Mouse (Mus musculus): ENCODE measurements around the gene Epb41l2. TPM values are rescaled to one million over a fixed set of nuclear protein-coding genes. Genes with fewer than 3 reads are reported as not detected.

Epb41l2 gene
- polyA plus RNA-seq, 1 experiment, result 37.9 TPM

DNA sequence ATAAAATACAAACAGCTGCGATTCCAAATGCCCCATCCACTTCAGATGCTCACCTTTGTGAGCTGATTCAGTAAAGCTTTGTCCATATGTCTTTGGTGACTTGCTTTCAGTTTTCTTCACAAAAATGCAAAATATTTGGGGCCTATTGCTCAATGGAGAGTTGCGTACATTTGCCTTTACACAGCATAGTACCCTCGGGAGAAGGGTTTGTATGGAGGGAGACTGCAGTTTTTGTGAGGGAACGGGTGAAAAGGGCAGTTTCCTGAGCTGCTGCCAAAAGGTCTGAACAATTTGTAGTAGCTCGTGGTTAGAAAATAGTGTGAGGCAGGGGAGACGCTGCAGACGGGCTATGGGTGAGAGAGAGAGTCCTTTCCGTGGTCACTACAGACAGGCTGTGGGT is 40.5 kb downstream of the Epb41l2 start:
- peaks cover 100% of the 10 kb centered on the region for H3K79me2 ChIP-seq (ENCODE audit: control insufficient read depth, insufficient read depth)
- TF ChIP-seq CEBPB (IDR thresholded peaks at IDR 0.05; ENCODE audit: low read depth) (peak; percentile 89), MYOD1 (IDR thresholded peaks at IDR 0.05; ENCODE audit: control insufficient read depth, insufficient read length, low read depth) (no peak), USF1 (IDR thresholded peaks at IDR 0.05; ENCODE audit: low read depth) (no peak)
- H3K36me3 ChIP-seq (ENCODE audit: control insufficient read depth, insufficient read depth), result peaks cover 7% of the 10 kb centered on the region
- peaks cover 80% of the 10 kb centered on the region for H3K79me3 ChIP-seq (ENCODE audit: low read depth)
- no peaks in the 10 kb centered on the region for H3K27me3 ChIP-seq (ENCODE audit: control insufficient read depth, insufficient read depth, insufficient read length)
- H3ac ChIP-seq (ENCODE audit: control insufficient read depth, insufficient read length, low read depth), result no peak overlapping the region
- H3K4me3 ChIP-seq (ENCODE audit: insufficient read depth, poor library complexity, severe bottlenecking), result no peak overlapping the region

GRCm38 (mm10) chr10:25400646-25401045 is 41.0 kb downstream of the Epb41l2 start:
- Histone ChIP-seq H3K79me2 (ENCODE audit: control insufficient read depth, insufficient read depth) (peaks cover 100% of the 10 kb centered on the region), H3K4me3 (ENCODE audit: insufficient read depth, poor library complexity, severe bottlenecking) (no peak overlapping the region), H3K79me3 (ENCODE audit: low read depth) (peaks cover 80% of the 10 kb centered on the region), H3ac (ENCODE audit: control insufficient read depth, insufficient read length, low read depth) (no peak overlapping the region), H3K36me3 (ENCODE audit: control insufficient read depth, insufficient read depth) (peaks cover 7% of the 10 kb centered on the region), H3K27me3 (ENCODE audit: control insufficient read depth, insufficient read depth, insufficient read length) (no peaks in the 10 kb centered on the region)
- TF ChIP-seq MYOG (IDR thresholded peaks at IDR 0.05; ENCODE audit: control insufficient read depth, extremely low read depth, insufficient read length) (no peak), MAX (IDR thresholded peaks at IDR 0.05) (no peak), FOSL1 (IDR thresholded peaks at IDR 0.05; ENCODE audit: insufficient read depth, low read length, poor library complexity, severe bottlenecking) (no peak), CTCF (IDR thresholded peaks at IDR 0.05; ENCODE audit: control insufficient read depth, insufficient read depth, insufficient read length) (no peak), MYOD1 (IDR thresholded peaks at IDR 0.05; ENCODE audit: control insufficient read depth, insufficient read length, low read depth) (no peak), USF1 (IDR thresholded peaks at IDR 0.05; ENCODE audit: low read depth) (no peak), CEBPB (IDR thresholded peaks at IDR 0.05; ENCODE audit: low read depth) (no peak)

GRCm38 (mm10) chr10:25401356-25401755 is 41.8 kb downstream of the Epb41l2 start:
- Histone ChIP-seq H3K79me2 (ENCODE audit: control insufficient read depth, insufficient read depth) (peaks cover 100% of the 10 kb centered on the region), H3K79me3 (ENCODE audit: low read depth) (peaks cover 77% of the 10 kb centered on the region), H3K27me3 (ENCODE audit: control insufficient read depth, insufficient read depth, insufficient read length) (no peaks in the 10 kb centered on the region), H3K4me3 (ENCODE audit: insufficient read depth, poor library complexity, severe bottlenecking) (no peak overlapping the region), H3ac (ENCODE audit: control insufficient read depth, insufficient read length, low read depth) (no peak overlapping the region), H3K36me3 (ENCODE audit: control insufficient read depth, insufficient read depth) (peaks cover 6% of the 10 kb centered on the region)
- TF ChIP-seq MYOD1 (IDR thresholded peaks at IDR 0.05; ENCODE audit: control insufficient read depth, insufficient read length, low read depth) (no peak), CTCF (IDR thresholded peaks at IDR 0.05; ENCODE audit: control insufficient read depth, insufficient read depth, insufficient read length) (no peak), MAX (IDR thresholded peaks at IDR 0.05) (no peak), MYOG (IDR thresholded peaks at IDR 0.05; ENCODE audit: control insufficient read depth, extremely low read depth, insufficient read length) (no peak), FOSL1 (IDR thresholded peaks at IDR 0.05; ENCODE audit: insufficient read depth, low read length, poor library complexity, severe bottlenecking) (no peak), USF1 (IDR thresholded peaks at IDR 0.05; ENCODE audit: low read depth) (no peak), CEBPB (IDR thresholded peaks at IDR 0.05; ENCODE audit: low read depth) (no peak)

- H3ac ChIP-seq (ENCODE audit: control insufficient read depth, insufficient read length, low read depth), result no peak overlapping the region
- TF ChIP-seq USF1 (IDR thresholded peaks at IDR 0.05; ENCODE audit: low read depth) (no peak), MYOG (IDR thresholded peaks at IDR 0.05; ENCODE audit: control insufficient read depth, extremely low read depth, insufficient read length) (no peak), CEBPB (IDR thresholded peaks at IDR 0.05; ENCODE audit: low read depth) (no peak), FOSL1 (IDR thresholded peaks at IDR 0.05; ENCODE audit: insufficient read depth, low read length, poor library complexity, severe bottlenecking) (no peak), MYOD1 (IDR thresholded peaks at IDR 0.05; ENCODE audit: control insufficient read depth, insufficient read length, low read depth) (no peak), MAX (IDR thresholded peaks at IDR 0.05) (no peak)
Measured at GRCm38 (mm10) chr10:25402886-25403285, 43.3 kb downstream of the Epb41l2 start.

DNA sequence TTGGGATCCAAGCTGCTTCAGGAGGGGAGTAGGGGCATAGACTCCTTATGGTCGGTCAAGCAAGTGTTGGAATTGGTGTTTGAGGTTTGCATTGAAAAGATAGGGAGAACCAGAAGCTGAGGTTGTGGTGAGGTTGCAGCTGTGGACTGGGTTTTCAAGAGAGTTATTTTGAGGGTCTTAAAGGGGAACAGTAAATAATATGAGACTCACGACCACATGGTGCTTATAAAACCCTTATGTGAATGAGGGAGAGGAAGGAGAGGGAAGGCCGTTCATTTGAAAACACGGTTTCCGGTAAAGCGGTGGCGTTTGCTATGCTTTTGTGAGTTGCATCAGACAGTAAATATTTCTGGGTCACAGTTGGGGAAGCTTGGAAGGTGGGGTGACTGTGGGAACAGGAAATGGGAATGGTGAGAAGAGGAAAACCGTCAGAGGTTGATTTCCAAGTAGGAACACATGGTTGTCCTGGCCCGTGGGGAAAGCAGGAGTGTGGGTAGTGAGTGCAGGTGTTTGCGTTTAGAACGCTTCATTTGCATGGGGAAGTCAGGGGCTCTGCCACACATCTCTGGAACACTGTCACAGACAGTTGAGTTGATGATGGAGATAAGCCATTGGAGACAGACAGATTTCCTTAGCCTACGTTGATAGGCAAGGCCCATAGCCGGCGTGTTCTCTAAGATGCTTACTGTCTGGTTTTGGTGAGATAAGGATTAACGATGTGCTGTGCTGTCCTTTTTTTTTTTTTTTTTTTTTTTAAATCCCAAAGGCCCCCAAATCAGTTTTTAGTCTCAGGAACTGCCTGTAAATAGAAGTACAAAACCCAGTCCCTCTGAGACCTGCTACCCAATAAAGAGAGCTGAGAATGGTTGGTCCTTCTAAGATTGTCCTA is 44.5 kb downstream of the Epb41l2 start:
- TF ChIP-seq CTCF (IDR thresholded peaks at IDR 0.05; ENCODE audit: control insufficient read depth, insufficient read depth, insufficient read length) (no peak), USF1 (IDR thresholded peaks at IDR 0.05; ENCODE audit: low read depth) (no peak), MYOD1 (IDR thresholded peaks at IDR 0.05; ENCODE audit: control insufficient read depth, insufficient read length, low read depth) (no peak), MYOG (IDR thresholded peaks at IDR 0.05; ENCODE audit: control insufficient read depth, extremely low read depth, insufficient read length) (no peak), CEBPB (IDR thresholded peaks at IDR 0.05; ENCODE audit: low read depth) (no peak), MAX (IDR thresholded peaks at IDR 0.05) (no peak), FOSL1 (IDR thresholded peaks at IDR 0.05; ENCODE audit: insufficient read depth, low read length, poor library complexity, severe bottlenecking) (no peak)
- Histone ChIP-seq H3K27me3 (ENCODE audit: control insufficient read depth, insufficient read depth, insufficient read length) (no peaks in the 10 kb centered on the region), H3K79me3 (ENCODE audit: low read depth) (peaks cover 86% of the 10 kb centered on the region), H3ac (ENCODE audit: control insufficient read depth, insufficient read length, low read depth) (no peak overlapping the region), H3K4me3 (ENCODE audit: insufficient read depth, poor library complexity, severe bottlenecking) (no peak overlapping the region), H3K36me3 (ENCODE audit: control insufficient read depth, insufficient read depth) (peaks cover 4% of the 10 kb centered on the region), H3K79me2 (ENCODE audit: control insufficient read depth, insufficient read depth) (peaks cover 100% of the 10 kb centered on the region)

More at GRCm38 (mm10) chr10:25402886-25403285, 43.3 kb downstream of the Epb41l2 start:
- Histone ChIP-seq H3K27me3 (ENCODE audit: control insufficient read depth, insufficient read depth, insufficient read length) (no peaks in the 10 kb centered on the region), H3K79me2 (ENCODE audit: control insufficient read depth, insufficient read depth) (peaks cover 100% of the 10 kb centered on the region), H3K79me3 (ENCODE audit: low read depth) (peaks cover 82% of the 10 kb centered on the region), H3K4me3 (ENCODE audit: insufficient read depth, poor library complexity, severe bottlenecking) (no peak overlapping the region), H3K36me3 (ENCODE audit: control insufficient read depth, insufficient read depth) (peaks cover 4% of the 10 kb centered on the region)

Measured in C2C12 (cell line).